Mouse (Mus musculus) ES-E14 (cell line): ENCODE measurements around the gene Prr23a2.
A peak's percentile ranks its signal among the peaks of the same experiment; 100 is the strongest.

Experiments used
- CHD2 ChIP-seq: IDR thresholded peaks from 2 replicates; pipeline ENCODE4 v1.6.1; 2014; ENCODE audit warnings: mild to moderate bottlenecking, low read depth, low read length, inconsistent platforms
- HCFC1 ChIP-seq: IDR thresholded peaks from 2 replicates; pipeline ENCODE4 v1.6.1; 2012; ENCODE audit warnings: low read length, inconsistent platforms, borderline replicate concordance; ENCODE audit not compliant: insufficient read depth
- MAFK ChIP-seq: IDR thresholded peaks from 2 replicates; pipeline ENCODE4 v1.6.1; 2014; ENCODE audit warnings: mild to moderate bottlenecking, low read depth, low read length, inconsistent platforms; ENCODE audit not compliant: insufficient read depth
- ZNF384 ChIP-seq: IDR thresholded peaks from 2 replicates; pipeline ENCODE4 v1.6.1; 2012; ENCODE audit warnings: low read depth, low read length, inconsistent platforms

GRCm38 (mm10) chr9:98856210-98856609 lies at the start of gene Prr23a2:
- peak; percentile 73; the same call in 1 of the 2 replicates for TF ChIP-seq HCFC1
- no peak for TF ChIP-seq MAFK
- no peak for TF ChIP-seq ZNF384
- TF ChIP-seq CHD2: no peak
